Mouse (Mus musculus) lung, postnatal 10 days (tissue): ENCODE results near the gene Rfx5.
"Not testable (repeated sequence)": the region's sequence is repeated elsewhere in the genome, so short reads cannot be mapped to it uniquely, and the experiment has no call there.

Experiments
- DNase-seq: peaks from one replicate; pipeline ENCODE4 v3.0.0; 2021

Rfx5 gene

DNA sequence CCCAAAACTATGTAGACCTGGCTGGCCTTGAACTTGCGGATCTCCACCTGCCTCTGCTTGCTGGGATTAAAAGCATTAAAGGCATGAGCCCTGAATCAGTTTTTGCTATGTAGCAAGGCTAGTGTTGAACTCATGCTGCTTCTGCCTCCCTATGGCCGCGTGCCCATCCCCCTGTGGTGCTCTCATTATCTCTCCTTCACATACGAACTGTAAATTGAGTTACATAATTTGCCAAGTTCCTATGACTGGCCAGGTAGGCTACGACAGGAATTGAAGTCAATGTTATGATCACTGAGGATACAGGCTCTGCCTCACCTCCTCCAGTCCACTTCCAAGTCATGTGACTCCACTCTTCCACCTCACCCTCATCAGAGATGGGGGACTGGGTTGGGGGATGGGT is 17.7 kb upstream of the Rfx5 start:
- not testable (repeated sequence) for DNase-seq

GRCm38 (mm10) chr3:94937194-94937593 is 16.7 kb upstream of the Rfx5 start:
- DNase-seq, result not testable (repeated sequence)

- not testable (repeated sequence) for DNase-seq
Measured at GRCm38 (mm10) chr3:94940033-94940432, 13.8 kb upstream of the Rfx5 start.

- not testable (repeated sequence) for DNase-seq
Measured at GRCm38 (mm10) chr3:94942211-94942967, 11.5 kb upstream of the Rfx5 start.

- not testable (repeated sequence) for DNase-seq
Measured at GRCm38 (mm10) chr3:94943706-94944105, 10.2 kb upstream of the Rfx5 start.

DNA sequence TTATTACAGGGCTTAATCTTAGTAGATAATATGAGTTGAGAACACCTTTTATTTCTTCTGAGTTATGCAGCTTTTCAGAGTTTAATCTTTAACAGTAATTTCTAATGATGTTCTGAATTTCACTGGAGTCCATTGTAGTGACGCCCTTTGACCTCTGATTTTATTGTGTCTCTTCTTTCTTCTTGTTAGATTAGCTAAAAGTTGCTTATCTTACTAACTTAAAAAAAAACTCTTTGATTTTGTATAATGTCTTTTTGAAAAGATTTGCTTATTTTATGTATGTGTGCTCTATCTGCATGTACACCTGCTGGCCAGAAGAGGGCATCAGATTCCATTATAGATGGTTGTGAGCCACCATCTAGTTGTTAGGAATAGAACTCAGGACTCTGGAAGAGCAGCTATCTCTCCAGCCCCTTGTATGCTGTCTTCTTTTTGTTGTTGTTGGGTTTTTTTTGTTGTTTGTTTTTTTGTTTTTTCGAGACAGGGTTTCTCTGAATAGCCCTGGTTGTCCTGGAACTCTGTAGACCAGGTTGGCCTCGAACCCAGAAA is 5.7 kb upstream of the Rfx5 start:
- no peak for DNase-seq

GRCm38 (mm10) chr3:94949645-94950044 is 4.2 kb upstream of the Rfx5 start:
- no peak for DNase-seq

DNA sequence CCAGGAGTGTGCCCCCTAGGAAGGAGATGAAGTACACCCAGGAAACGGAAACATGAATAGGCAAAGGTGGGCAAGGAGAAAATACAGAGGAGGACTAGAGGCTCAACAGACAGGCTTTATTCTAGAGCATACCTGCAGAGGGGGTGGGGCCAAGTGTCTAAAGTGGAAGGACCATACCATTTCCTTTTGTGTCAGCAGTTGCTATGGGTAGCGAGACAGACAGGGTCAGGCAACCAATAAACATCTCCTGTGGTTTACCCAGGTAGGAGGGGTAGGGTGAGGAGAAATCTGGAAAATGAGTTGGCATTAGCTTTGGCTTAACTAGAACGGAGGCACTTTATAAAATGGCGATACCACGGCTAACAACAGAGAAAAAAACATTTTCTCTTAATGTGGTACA is 1.1 kb upstream of the Rfx5 start:
- DNase-seq, result peak; percentile 82

DNA sequence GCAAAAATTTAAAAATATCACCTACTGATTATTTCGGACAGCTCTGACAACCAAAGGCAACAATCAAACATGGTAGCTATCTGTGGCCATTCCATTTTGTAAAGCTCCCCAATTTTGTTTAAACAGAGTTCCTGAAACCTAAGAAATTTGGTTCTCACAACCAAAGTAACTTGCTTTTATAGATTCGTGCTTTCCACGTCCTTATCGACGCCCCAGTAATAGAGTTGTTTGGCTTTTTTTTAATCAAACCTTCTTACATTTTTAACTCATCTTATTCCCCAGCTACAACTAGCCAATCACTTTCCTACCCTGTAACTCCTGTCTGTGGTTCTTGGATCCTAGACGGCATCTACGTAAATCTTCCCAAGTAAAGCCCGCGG is 501 bp upstream of the Rfx5 start:
- no peak for DNase-seq

- DNase-seq, result no peak
Measured at GRCm38 (mm10) chr3:94958295-94958694, 4.4 kb downstream of the Rfx5 start.

DNA sequence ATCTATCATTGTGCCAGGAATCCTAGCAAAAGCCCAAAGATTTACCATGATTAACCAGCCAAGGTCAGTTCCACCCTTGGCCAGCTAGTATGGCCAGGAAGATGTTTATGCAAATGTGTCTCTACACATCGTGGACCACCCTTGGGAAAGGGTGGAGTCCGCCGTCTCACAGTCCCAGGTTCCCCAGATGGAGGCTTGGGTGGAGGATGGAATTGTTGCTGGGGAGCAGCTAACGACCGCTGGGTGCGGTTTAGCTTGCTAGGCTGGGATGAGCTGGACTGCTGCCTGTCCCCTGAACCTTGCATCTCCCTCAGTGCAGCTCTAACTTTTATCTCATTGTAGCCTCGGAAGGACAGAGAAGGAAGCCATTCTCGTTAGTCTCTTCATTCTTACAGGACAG is 6.0 kb downstream of the Rfx5 start:
- no peak for DNase-seq

DNA sequence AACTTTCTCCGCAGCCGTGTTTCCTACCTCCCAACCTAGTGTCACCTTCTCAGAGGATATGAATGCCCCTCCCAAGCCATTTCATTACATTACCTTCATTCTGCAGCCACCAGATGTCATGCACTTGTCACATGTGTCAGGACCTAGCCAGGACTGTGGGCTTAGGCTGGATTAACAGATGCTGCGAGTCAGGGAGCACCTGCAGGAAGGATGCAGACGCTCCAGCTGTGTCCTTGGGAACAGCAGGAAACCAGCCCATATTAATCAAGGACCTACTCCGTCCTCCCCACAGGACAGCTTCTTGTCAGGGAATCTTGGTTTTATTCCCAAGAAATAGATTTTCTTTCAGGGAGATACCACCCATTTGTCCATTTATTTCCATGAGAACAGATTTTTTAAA is 6.4 kb downstream of the Rfx5 start:
- DNase-seq, result no peak

DNA sequence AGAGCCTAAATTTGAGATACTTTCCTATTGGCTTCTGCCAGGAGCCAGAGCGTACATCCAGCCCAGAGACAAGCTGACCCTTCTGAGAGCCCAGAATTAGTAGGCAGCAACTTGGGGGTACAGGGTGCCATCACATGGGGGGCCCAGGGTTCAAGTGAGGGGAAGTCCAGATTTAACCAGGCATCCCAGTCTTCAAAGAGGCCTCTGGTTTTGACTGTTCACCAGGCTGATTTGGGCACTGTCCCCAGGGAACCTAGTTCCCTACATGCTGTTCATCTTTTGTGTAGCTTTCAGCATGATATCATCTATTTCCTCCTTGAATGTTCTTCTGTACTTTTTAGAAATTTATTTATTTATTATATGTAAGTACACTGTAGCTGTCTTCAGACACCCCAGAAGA is 11.1 kb downstream of the Rfx5 start:
- no peak for DNase-seq

GRCm38 (mm10) chr3:94965878-94966277 is 12.0 kb downstream of the Rfx5 start:
- no peak for DNase-seq

DNA sequence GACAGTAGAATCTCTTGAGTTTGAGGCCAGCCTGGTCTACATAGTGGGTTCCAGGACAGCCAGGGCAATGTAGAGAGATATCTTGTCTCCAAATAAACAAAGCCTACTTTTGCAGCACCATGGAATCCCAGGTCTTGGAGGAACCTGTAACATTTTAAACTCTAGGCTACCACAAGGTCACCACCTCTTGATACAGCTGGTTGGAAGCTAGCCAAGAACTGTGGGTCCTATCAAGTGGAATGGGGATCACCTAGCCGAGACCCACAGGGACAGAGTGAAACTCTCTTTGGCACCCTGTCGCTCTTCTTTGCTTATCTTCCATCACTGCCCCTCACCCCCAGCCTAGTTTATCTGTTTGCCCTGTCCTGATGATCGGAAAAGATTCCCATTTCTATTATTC is 18.7 kb downstream of the Rfx5 start:
- DNase-seq, result no peak

- no peak for DNase-seq
Measured at GRCm38 (mm10) chr3:94973620-94974019, 19.7 kb downstream of the Rfx5 start.

GRCm38 (mm10) chr3:94974026-94974527 is 20.2 kb downstream of the Rfx5 start:
- no peak for DNase-seq

- DNase-seq, result peak; percentile 91
Measured at GRCm38 (mm10) chr3:94974528-94975422, 20.9 kb downstream of the Rfx5 start, which contains the start of gene Pi4kb. Gene Pi4kb, plus strand, starts transcription at chr3:94974731.

GRCm38 (mm10) chr3:94984312-94984711 is 30.4 kb downstream of the Rfx5 start:
- peak; percentile 25 for DNase-seq

- no peak for DNase-seq
Measured at GRCm38 (mm10) chr3:94985513-94985912, 31.6 kb downstream of the Rfx5 start.

DNA sequence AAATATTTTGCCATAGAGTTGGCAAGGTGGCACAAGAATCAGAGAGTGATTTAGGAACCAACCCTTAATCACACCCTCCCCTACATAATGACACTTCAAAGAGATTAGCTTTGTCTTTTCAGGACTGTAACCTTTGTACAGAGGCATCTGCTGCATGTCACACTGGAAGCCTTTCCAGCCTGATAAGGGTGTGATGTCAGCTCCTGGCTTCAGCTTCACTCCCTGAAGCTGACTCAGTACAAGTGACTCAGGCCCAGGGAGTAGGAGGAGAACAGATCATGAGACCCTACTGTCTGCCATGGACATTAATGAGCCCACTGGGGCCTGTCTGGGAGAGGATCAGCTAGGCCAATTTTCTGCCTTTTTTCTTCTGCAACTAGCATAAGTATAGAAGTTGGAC is 33.7 kb downstream of the Rfx5 start:
- peak; percentile 49 for DNase-seq

- DNase-seq, result peak; percentile 41
Measured at GRCm38 (mm10) chr3:94989159-94989761, 35.4 kb downstream of the Rfx5 start.

GRCm38 (mm10) chr3:94996946-94997345 is 43.1 kb downstream of the Rfx5 start:
- DNase-seq, result peak; percentile 91
